Mouse (Mus musculus) adrenal gland, postnatal 14 days (tissue): Measurements from ENCODE around the gene Prg4. TPM values are rescaled to one million over a fixed set of nuclear protein-coding genes. Genes with fewer than 3 reads are reported as not detected.

ENCODE experiments used
- DNase-seq: peaks from one replicate; pipeline ENCODE4 v3.0.0; 2021; ENCODE audit warnings: mixed read lengths
- long read RNA-seq, 2 experiments: library from polyadenylated mRNA; stranded (forward); transcript quantifications; one replicate each; pipeline ENCODE4 v2.0.0; 2021
- total RNA-seq: library from RNA; stranded (reverse); gene quantifications from 2 replicates; pipeline ENCODE4 v1.2.3, GENCODE M21; 2021

Prg4 gene
- 10.1 and 12.5 TPM in 2 replicates for total RNA-seq
- long read RNA-seq, experiment 1: 0 reads
- long read RNA-seq, experiment 2, partial matches to known transcripts: 0 of 1 reads
- long read RNA-seq, experiment 2, other reads (novel, unspliced or antisense): 0 of 1 reads

DNA sequence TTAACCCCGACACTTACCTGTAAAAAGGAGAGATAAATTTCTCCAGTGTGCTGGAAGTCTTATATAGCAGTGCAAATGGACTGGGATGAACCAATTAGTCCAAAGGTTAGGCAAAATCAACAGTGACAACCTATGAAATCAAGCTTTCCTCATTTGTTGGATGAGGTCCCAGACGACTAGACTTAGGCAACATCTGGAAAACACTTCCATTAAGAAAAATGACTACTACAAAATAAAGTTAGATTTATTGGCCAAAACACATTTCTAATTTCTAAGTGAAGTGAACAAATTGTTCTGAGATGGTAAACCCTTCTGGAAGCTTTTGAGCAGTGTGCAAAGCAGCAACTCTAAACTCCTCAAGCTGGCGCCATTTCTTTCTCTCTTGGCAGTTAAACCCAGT, at the start of gene Prg4:
Gene Prg4, minus strand, starts transcription at position 34 of the 400 bp plus-strand sequence.
- DNase-seq: peak; percentile 30

DNA sequence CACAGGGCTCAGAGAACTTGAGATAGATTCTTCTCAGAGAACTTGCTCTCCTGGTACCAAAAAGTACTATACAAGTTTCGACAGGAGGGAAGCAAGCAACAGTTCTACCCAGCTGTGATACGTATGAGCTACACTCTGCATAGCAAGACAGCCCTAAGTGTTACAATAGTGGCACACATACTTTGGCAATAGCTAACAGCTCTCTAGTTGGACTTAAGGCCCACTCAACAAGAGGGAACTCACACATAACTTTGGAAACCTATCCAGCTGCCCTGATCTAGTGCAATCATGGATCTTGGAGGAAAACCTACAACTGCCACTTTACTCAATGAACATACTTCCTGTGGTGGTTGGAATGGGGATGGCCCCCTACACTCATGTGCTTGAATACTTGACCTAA, 47.1 kb upstream of the Prg4 start:
- DNase-seq: no peak

- no peak for DNase-seq
Observed at GRCm38 (mm10) chr1:150505794-150506193, 39.8 kb upstream of the Prg4 start.

GRCm38 (mm10) chr1:150503321-150503720, 37.4 kb upstream of the Prg4 start:
- DNase-seq: no peak

DNA sequence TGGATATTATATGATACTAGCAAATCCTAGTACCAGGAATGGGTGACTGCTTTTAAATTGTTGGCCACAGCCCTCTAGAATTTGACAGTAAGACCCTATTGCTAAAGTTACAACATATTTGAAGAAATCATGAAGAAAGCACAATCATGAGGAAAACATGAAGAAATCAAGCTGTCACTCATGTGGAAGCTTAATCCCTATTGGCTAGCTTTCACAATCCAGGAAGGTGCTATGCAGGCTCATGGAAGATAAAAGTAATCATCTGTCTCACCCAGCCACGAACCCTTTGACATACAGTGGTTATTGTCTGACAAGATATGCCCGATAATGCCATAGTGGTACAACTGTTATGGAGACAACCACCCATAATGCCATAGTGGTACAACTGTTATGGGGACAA, 32.2 kb upstream of the Prg4 start:
- no peak for DNase-seq

GRCm38 (mm10) chr1:150497690-150498089, 31.7 kb upstream of the Prg4 start:
- peak; percentile 57 for DNase-seq

- DNase-seq: no peak
Observed at GRCm38 (mm10) chr1:150496626-150497302, 30.8 kb upstream of the Prg4 start.

GRCm38 (mm10) chr1:150489148-150489547, 23.2 kb upstream of the Prg4 start:
- no peak for DNase-seq

GRCm38 (mm10) chr1:150480674-150481073, 14.7 kb upstream of the Prg4 start:
- no peak for DNase-seq

DNA sequence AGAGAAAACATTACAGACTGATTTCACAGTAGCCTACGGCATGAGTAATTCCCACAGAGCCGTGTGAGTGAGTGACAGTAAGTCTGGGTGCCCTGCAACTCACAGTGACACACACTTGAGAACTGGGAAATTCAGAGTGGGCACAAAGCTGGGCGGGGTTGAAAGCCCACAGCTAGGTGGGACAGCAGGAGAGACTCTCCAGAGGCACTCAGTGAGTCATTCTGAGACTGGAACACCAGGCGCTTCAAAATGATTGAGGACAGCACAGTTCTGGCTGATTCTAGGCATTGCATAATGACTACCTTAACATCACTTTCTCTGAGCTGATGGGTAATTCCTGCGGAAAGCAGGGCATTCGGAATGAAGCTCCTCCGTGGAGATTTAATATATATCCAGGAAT, 6.6 kb upstream of the Prg4 start:
- peak; percentile 16 for DNase-seq

GRCm38 (mm10) chr1:150469992-150470391, 4.0 kb upstream of the Prg4 start:
- no peak for DNase-seq

- no peak for DNase-seq
Observed at GRCm38 (mm10) chr1:150465364-150465763, 601 bp downstream of the Prg4 start.

DNA sequence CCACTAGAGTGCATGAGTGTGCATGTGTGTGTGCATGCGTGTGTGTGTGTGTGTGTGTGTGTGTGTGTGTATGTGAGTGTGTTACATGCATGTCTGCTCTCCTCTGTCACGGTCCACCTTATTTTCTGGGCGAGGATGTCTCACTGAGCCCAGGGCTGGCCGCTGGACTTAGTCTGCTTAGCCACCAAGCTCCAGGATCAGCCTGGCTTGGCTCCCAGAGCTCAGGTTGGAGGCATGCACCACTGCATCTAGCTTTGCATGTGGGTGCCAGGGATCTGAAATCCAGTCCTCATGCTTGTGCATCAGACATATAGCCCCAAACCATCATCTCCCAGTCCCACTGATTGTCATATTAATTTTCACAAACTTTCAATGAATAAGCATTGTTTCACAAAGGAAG, 2.3 kb downstream of the Prg4 start:
- no peak for DNase-seq

- DNase-seq: no peak
Observed at GRCm38 (mm10) chr1:150463068-150463467, 2.9 kb downstream of the Prg4 start.

DNA sequence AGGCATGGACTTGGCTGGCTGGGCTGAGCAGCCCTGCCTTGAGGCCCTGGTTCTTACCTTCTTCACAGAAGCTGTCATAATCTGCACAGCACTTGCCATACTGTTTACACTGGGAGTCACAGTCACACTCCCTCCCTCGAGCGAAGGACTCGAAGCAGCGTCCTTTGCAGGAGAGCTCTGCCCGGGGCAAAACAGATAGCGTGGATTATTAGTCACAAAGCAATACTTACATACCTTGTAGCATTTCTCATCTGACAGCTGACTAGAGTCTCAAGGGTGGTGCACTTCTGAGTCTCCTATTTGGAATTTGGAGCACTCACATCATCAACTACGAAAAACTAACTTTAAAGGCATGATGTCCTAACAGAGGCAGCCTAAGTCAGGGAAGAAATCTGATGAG, 5.4 kb downstream of the Prg4 start:
- no peak for DNase-seq

GRCm38 (mm10) chr1:150459599-150459998, 6.4 kb downstream of the Prg4 start:
- DNase-seq: no peak

DNA sequence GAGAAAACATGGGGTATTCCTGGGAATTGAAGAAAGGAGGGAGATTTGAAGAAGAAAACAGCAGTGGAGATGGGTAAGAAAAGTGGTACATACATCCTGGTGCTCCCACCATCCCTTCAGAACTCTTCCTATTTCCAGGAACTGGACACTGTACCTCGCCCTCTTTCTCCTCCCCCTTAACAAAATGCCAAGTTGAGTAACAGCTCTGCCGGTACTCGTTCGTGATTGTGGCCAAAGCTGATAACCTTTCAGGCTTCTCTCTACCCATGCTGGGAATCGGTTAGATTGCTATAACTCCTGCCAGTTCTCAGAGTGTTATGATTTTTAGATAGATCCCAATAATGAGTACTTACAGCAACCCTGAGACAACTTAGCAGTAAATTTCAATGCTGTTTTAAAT, 7.0 kb downstream of the Prg4 start:
- no peak for DNase-seq

DNA sequence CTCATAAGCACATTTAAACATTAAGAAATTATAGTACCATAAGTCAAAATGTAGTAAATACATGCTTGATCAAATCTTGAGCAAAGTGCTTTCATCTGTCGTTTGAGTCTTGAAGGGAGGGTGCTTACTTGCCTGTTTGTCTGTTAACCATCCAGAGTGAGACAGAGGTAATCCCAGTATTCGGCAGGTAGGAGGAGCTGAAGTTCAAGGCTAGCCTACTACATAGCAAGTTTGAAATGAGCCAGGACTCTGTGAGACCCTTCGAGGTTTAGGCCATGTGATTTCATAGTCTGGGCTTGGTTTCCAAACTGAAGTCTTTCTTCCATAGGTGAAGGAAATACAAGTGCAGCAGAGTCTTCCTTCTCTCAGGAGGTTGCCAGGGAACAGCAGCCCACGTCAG, 24.2 kb downstream of the Prg4 start:
- DNase-seq: no peak

DNA sequence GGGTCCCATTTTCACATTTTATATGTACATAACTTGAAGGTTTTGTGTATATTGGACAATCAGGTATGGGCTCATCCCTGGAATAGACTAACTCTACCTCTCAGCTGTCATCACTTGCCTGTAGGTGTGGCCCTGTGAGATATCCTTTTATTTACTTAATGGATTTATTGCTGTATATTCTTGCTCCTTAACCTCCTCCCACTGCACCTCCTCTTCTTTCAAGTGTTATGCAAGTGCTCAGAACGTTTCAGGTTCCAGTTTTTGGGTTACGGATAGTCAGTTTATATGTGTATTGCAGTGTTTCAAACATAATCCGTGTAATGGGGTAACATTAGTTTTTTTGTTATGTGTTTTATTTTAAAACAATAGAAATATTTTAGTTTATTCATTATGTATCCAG, 27.3 kb downstream of the Prg4 start:
- DNase-seq: no peak

DNA sequence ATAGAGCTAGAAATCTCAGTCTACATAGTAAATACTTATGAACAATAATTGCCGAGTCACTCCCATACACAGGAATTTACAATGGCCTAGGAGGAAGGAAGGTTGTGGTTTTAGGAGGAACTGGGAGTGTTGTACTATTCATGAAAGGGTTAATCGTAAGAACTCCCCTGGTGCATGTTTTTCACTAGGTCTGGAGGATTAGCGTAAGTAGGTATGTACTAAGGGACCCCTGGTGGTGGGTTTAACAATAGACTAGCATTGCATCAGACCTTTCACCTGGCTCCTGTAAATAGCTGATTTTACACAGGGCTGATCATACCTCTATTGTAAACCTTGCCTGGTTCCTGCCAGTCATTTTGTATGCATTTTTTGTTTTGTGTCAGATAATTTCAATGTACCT, 39.7 kb downstream of the Prg4 start:
- DNase-seq: no peak

DNA sequence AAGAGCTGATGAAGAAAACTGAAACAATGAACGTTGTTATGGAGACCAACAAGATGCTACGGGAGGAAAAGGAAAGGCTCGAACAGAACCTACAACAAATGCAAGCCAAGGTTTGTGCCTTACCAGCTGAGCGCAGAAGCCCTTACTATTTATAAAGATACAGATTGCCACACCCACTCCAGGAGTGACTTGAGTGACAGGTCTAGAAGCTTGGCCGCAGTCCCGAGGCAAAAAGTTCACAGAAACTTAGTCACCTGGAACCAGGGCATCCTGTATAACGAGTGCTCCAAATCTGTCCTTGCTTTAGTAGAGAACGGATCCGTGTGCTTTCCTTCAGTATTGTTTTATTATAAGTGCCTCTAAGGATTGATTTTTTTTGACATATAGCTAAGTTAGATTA, 40.3 kb downstream of the Prg4 start:
- no peak for DNase-seq

GRCm38 (mm10) chr1:150418426-150418825, 47.5 kb downstream of the Prg4 start:
- no peak for DNase-seq

DNA sequence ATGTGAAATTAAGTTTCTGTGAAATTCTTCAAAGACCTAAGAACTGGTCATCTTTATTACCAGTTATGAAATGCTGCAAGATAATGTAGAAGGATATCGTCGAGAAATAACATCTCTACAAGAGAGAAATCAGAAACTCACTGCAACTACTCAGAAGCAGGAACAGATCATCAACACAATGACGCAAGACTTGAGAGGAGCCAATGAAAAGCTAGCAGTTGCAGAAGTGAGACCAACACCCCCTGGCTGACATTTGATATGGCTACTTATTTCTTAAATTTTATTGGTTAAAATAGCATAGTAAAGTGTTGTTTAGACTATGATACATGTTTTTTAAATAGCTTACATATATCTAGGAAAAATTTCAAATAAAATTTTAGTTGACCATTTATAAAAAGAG, 50.0 kb downstream of the Prg4 start:
- no peak for DNase-seq

DNA sequence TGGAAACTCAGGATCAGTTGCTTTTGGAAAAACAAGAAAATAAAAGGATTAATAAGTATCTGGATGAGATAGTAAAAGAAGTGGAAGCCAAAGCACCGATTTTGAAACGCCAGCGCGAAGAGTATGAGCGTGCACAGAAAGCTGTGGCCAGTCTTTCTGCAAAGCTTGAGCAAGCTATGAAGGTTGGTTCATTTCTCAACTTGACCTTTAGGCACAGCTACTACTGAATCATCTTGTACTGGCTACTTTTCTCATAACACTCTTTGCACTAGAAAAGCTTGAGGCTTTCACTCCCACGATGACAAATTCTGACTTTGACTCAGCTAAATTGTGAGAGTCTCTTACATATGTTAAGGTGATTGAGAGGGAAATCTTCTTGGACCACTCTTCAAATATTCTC, 56.0 kb downstream of the Prg4 start:
- DNase-seq: peak; percentile 32

DNA sequence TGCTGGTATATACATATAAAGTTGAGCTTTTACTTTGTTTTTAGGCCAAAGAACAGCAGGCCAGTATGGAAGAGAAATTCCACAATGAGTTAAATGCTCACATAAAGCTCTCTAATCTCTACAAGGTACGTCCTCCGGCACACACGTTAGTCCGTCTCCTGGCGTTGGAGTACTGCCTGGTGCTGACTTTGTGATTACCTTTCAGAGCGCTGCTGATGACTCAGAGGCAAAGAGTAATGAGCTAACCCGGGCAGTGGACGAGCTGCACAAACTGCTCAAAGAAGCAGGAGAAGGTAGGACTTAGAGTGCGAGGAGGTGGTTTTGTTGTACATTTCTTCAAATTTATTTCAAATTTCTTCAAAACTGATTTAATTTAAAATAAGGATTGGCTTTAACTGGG, 58.7 kb downstream of the Prg4 start:
- no peak for DNase-seq
